Mouse (Mus musculus): ENCODE data around the gene March10.

DNA sequence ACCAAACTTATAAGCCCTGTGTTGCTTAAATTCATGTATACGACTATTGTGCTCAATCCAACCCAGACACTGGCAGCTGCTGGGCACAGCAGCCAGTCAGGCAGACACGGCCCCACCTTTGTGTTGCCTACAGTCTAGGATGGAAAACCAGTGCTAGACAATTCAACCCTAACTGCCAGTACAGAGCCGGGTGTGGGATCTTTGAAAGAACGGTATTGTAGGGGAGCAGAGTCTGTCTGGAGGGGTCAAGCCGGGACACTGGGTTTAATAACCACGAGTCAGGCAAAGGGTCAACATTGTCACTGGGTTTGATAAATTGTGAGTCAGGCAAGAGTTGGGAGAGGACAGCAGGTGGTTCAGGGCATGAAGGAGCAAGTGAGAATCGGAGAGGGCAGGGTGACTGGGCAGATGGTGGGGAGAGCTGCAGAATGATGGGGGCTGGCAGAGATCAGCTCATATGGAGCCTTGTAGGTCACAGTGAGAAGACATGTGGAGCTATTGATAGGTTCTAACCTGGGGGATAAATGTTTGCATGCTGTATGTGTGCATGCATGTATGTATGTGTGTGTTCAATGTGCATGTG lies 4.9 kb downstream of the March10 start:
- TF ChIP-seq POLR2A (IDR thresholded peaks at IDR 0.05; ENCODE audit: low read depth, low read length) = no peak
- no peak for TF ChIP-seq CTCF (IDR thresholded peaks at IDR 0.05; ENCODE audit: extremely low read depth, insufficient read length, insufficient replicate concordance, low read depth, low read length)

Data from small intestine, adult 2 months (tissue).